Mouse (Mus musculus) midbrain, embryonic 14.5 days (tissue): ENCODE results near the gene Tmem213. TPM values are rescaled to one million over a fixed set of nuclear protein-coding genes. Genes with fewer than 3 reads are reported as not detected.

Experiments used
- polyA plus RNA-seq: library from polyadenylated mRNA; unstranded; fragments of >200 nt; fragmentation: Nextera tagmentation; extraction: Ambion mirVana; gene quantifications from 2 replicates; pipeline ENCODE4 v1.2.1, GENCODE M21; 2014

Gene Tmem213
- polyA plus RNA-seq, 1 experiment from 2014 or later, result not detected

Other genes with a start within 250 kb of the Tmem213 start
- 34.0 and 43.5 TPM in 2 replicates for gene Trim24, start 238.4 kb upstream of the Tmem213 start, polyA plus RNA-seq
- gene Svopl, start 62.3 kb upstream of the Tmem213 start, polyA plus RNA-seq, result 0.70 and 0.86 TPM in 2 replicates
- gene Atp6v0a4, start 15.3 kb downstream of the Tmem213 start, polyA plus RNA-seq, result 0.32 TPM in 1 of 2 replicates, not detected in the other
- 19.6 and 21.5 TPM in 2 replicates for gene D630045J12Rik, start 144.8 kb downstream of the Tmem213 start, polyA plus RNA-seq
- gene Zc3hav1l, start 190.0 kb downstream of the Tmem213 start, polyA plus RNA-seq, result 8.1 and 10.2 TPM in 2 replicates
- 0.74 and 1.8 TPM in 2 replicates for gene Zc3hav1, start 245.3 kb downstream of the Tmem213 start, polyA plus RNA-seq